Mouse (Mus musculus) stomach, postnatal 0 days (tissue): Measurements from ENCODE around the gene Zmynd12.

Experiments
- CTCF ChIP-seq: IDR thresholded peaks from 2 replicates; pipeline ENCODE4 v1.5.1; 2016; ENCODE audit warnings: antibody characterized with exemption, low read depth, mild to moderate bottlenecking, moderate library complexity
- EP300 ChIP-seq: optimal IDR thresholded peaks from 2 replicates; pipeline ENCODE3; 2016; ENCODE audit warnings: antibody characterized with exemption

- TF ChIP-seq CTCF (no peak), EP300 (no peak)
Observed at GRCm38 (mm10) chr4:119442539-119442938, 19.9 kb downstream of the Zmynd12 start.
